Mouse (Mus musculus): ENCODE data around the gene Trp53i11. TPM values are rescaled to one million over a fixed set of nuclear protein-coding genes. Genes with fewer than 3 reads are reported as not detected.

The Trp53i11 gene
- total and polyA plus RNA-seq, 2 experiments from 2014 or later = 17.4 to 77.2 TPM

DNA sequence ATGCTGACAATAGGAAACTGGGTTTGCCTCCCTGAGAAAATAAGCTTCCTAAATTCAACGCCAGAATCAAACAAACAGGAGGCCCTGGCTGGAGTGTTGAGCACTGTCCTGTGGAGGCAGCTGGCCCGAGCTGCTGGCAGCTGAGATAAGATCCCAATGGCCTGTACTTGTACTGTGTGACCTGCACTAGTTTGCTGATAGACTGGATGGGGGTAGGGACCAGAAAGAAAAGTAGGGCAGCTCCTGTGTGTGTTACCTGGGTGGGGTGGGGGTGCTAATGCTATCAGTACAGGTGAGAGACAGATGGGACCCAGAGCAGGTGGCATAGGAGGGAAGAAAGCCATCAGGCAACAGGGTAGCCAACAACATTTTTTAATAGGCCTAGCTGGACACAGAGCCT lies 37.3 kb upstream of the Trp53i11 start:
- DNase-seq (ENCODE audit: low spot score) = no peak
- Histone ChIP-seq H3K36me3 (replicated peaks; ENCODE audit: control insufficient read depth, insufficient read depth, low read length) (no peaks in the 10 kb centered on the region), H3K4me3 (ENCODE audit: low read depth, low read length) (no peak overlapping the region), H3K27me3 (ENCODE audit: control insufficient read depth, insufficient read depth, low read length) (0 out of 2 replicates have a peak, but pooled peaks cover 3% of the 10 kb centered on the region), H3K9me3 (replicated peaks; ENCODE audit: control insufficient read depth, low read length) (no peaks in the 10 kb centered on the region), H3K4me1 (ENCODE audit: control insufficient read depth, insufficient read depth) (peaks cover 7% of the 10 kb centered on the region; the same call in 1 of the 2 replicates), H3K4me2 (ENCODE audit: low read depth, low read length) (no peak overlapping the region), H3K9ac (replicated peaks; ENCODE audit: low read depth, low read length) (no peak overlapping the region), H3K27ac (ENCODE audit: low read depth) (no peak overlapping the region)
- TF ChIP-seq EP300 (IDR thresholded peaks at IDR 0.05; ENCODE audit: low read depth) (no peak), CTCF (IDR thresholded peaks at IDR 0.05; ENCODE audit: low read depth) (no peak)
- no peak for ATAC-seq (ENCODE audit: insufficient read depth, low read depth)
- WGBS = 14% methylated on average over 2 of the region's 2 CpGs

DNA sequence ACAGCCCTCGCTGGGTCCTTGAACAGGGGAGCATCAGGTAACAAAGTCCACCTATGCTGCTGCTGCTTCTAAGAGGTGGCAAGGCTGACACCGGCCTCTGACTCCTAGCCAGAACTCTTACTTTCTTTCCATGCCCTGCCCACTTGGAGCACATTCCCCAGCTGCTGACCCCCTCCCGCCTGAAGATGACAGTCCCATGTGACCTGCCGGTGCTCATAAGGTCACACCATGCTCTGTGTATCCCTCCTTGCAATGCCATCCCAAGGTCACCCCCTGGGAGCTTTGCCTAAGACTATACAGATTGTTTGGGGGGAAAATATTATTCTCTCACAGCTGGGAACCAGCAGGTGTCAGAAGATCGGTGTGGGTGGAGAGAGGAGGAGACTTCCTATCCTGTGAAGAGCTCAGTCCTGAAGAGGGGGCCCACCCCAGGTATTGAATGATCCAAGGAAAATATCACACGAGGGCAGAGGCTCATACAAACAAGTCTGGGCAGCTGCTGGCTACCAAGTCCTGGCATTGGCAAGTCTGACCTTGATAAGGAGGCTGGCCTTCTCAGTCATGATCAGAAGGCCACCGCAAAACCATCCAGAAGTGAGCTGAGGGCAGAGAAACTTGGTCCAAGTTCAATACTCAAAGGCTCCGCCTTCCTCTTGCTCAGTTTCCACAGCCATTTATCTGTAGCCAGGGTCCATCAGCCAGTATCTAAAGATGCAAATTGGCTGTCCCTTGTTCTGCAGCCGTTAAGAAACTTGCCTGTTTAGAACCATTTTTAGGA lies 36.5 kb upstream of the Trp53i11 start:
- 54% methylated on average over 9 of the region's 9 CpGs for WGBS
- no peaks in the 10 kb centered on the region for H3K36me3 ChIP-seq (replicated peaks; ENCODE audit: control insufficient read depth, insufficient read depth, low read length)
- DNase-seq (ENCODE audit: low spot score) = no peak
- H3K27me3 ChIP-seq (ENCODE audit: control insufficient read depth, insufficient read depth, low read length) = 0 out of 2 replicates have a peak, but pooled peaks cover 3% of the 10 kb centered on the region
- no peak overlapping the region for H3K4me3 ChIP-seq (ENCODE audit: low read depth, low read length)
- peaks cover 7% of the 10 kb centered on the region; the same call in 1 of the 2 replicates for H3K4me1 ChIP-seq (ENCODE audit: control insufficient read depth, insufficient read depth)
- H3K9ac ChIP-seq (replicated peaks; ENCODE audit: low read depth, low read length) = no peak overlapping the region
- no peaks in the 10 kb centered on the region for H3K9me3 ChIP-seq (replicated peaks; ENCODE audit: control insufficient read depth, low read length)
- TF ChIP-seq CTCF (IDR thresholded peaks at IDR 0.05; ENCODE audit: low read depth) = no peak
- no peak for TF ChIP-seq EP300 (IDR thresholded peaks at IDR 0.05; ENCODE audit: low read depth)
- ATAC-seq (ENCODE audit: insufficient read depth, low read depth) = peak; percentile 49; the same call in 1 of the 2 replicates
- no peak overlapping the region for H3K27ac ChIP-seq (ENCODE audit: low read depth)
- H3K4me2 ChIP-seq (ENCODE audit: low read depth, low read length) = no peak overlapping the region

DNA sequence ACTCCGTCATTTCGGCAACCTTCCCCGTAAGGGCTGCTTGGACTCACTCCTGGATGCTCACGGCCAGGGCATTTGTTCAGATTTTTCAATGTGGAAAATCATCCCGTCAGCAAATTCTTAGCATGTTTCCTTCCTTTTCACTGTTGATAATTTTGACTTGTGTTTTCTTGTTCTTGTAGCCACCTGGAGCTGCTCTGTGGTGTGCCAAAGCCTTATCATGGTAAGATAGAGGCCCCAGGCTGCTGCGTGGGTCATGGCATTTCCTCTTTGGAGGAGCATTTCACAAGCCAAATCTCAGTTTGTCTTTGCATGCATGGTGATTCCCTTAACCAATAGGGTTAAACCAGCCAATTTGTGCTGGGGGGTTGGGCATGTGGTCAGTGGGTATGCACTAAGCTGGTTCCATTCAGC lies 35.2 kb upstream of the Trp53i11 start:
- no peak overlapping the region for H3K9ac ChIP-seq (replicated peaks; ENCODE audit: low read depth, low read length)
- no peak overlapping the region for H3K4me2 ChIP-seq (ENCODE audit: low read depth, low read length)
- H3K36me3 ChIP-seq (replicated peaks; ENCODE audit: control insufficient read depth, insufficient read depth, low read length) = no peaks in the 10 kb centered on the region
- 49% methylated on average over 6 of the region's 6 CpGs for WGBS
- no peak for DNase-seq (ENCODE audit: low spot score)
- H3K9me3 ChIP-seq (replicated peaks; ENCODE audit: control insufficient read depth, low read length) = no peaks in the 10 kb centered on the region
- H3K27ac ChIP-seq (ENCODE audit: low read depth) = no peak overlapping the region
- ATAC-seq (ENCODE audit: insufficient read depth, low read depth) = no peak
- TF ChIP-seq EP300 (IDR thresholded peaks at IDR 0.05; ENCODE audit: low read depth) = no peak
- TF ChIP-seq CTCF (IDR thresholded peaks at IDR 0.05; ENCODE audit: low read depth) = no peak
- peaks cover 7% of the 10 kb centered on the region; the same call in 1 of the 2 replicates for H3K4me1 ChIP-seq (ENCODE audit: control insufficient read depth, insufficient read depth)
- H3K27me3 ChIP-seq (ENCODE audit: control insufficient read depth, insufficient read depth, low read length) = 0 out of 2 replicates have a peak, but pooled peaks cover 3% of the 10 kb centered on the region
- no peak overlapping the region for H3K4me3 ChIP-seq (ENCODE audit: low read depth, low read length)

DNA sequence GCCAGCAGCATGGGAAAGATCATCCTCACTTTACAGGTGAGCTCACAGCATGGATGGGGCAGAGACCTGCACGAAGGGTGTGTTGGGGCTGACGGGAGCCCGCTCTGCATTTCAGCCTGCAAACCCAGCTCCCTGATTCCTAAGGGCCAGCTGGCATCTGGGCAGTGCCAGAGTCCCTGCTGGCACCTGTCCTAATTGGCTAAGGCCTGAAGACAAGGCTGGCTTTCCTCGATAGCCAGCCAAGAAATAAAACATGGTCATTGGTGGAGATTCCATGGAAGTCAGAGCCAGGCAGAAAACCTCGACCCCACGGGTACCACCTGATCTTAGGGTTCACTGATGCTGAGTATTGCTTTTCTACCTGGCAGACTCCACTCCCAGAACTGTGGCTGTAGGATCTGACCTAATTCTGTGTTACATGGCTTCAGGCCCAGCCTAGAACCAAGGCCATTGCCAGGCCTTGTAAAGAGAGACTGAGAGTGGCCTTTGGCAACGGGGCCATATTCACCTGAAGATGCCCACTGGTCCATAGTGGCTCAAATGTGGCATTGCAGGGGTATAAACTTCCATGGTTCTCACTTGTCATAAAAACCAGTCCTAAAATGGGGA lies 34.4 kb upstream of the Trp53i11 start:
- Histone ChIP-seq H3K4me2 (ENCODE audit: low read depth, low read length) (no peak overlapping the region), H3K4me3 (ENCODE audit: low read depth, low read length) (no peak overlapping the region), H3K36me3 (replicated peaks; ENCODE audit: control insufficient read depth, insufficient read depth, low read length) (no peaks in the 10 kb centered on the region), H3K4me1 (ENCODE audit: control insufficient read depth, insufficient read depth) (peaks cover 7% of the 10 kb centered on the region; the same call in 1 of the 2 replicates), H3K27ac (ENCODE audit: low read depth) (no peak overlapping the region), H3K9me3 (replicated peaks; ENCODE audit: control insufficient read depth, low read length) (no peaks in the 10 kb centered on the region), H3K27me3 (ENCODE audit: control insufficient read depth, insufficient read depth, low read length) (0 out of 2 replicates have a peak, but pooled peaks cover 3% of the 10 kb centered on the region), H3K9ac (replicated peaks; ENCODE audit: low read depth, low read length) (no peak overlapping the region)
- TF ChIP-seq EP300 (IDR thresholded peaks at IDR 0.05; ENCODE audit: low read depth) (no peak), CTCF (IDR thresholded peaks at IDR 0.05; ENCODE audit: low read depth) (no peak)
- DNase-seq (ENCODE audit: low spot score) = no peak
- ATAC-seq (ENCODE audit: insufficient read depth, low read depth) = no peak
- 78% methylated on average over 7 of the region's 7 CpGs for WGBS

DNA sequence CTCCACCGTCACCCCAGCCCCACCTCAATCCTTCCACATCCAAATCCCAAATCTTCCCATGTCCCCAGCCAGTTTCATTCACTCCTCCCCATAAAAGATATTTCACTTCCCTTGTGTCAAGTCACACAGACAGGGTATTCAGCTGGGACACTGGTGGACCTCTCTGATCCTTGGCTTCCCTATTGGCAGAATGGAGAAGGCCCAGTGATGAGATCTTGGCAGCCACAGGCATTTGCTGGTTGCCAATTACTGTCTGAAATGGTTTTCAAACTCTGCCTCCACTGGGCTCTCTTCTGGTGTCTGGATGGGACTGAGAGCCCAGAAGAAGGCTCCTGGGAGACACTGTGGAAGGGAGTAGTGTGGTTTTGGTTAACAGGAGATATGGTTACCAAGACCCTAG lies 33.5 kb upstream of the Trp53i11 start:
- Histone ChIP-seq H3K4me1 (ENCODE audit: control insufficient read depth, insufficient read depth) (peaks cover 7% of the 10 kb centered on the region; the same call in 1 of the 2 replicates), H3K36me3 (replicated peaks; ENCODE audit: control insufficient read depth, insufficient read depth, low read length) (no peaks in the 10 kb centered on the region), H3K27ac (ENCODE audit: low read depth) (no peak overlapping the region), H3K4me2 (ENCODE audit: low read depth, low read length) (no peak overlapping the region), H3K4me3 (ENCODE audit: low read depth, low read length) (no peak overlapping the region), H3K9ac (replicated peaks; ENCODE audit: low read depth, low read length) (no peak overlapping the region), H3K9me3 (replicated peaks; ENCODE audit: control insufficient read depth, low read length) (no peaks in the 10 kb centered on the region), H3K27me3 (ENCODE audit: control insufficient read depth, insufficient read depth, low read length) (0 out of 2 replicates have a peak, but pooled peaks cover 3% of the 10 kb centered on the region)
- ATAC-seq (ENCODE audit: insufficient read depth, low read depth) (no peak), DNase-seq (ENCODE audit: low spot score) (no peak)
- WGBS = 85% methylated on average over 1 of the region's 1 CpGs
- TF ChIP-seq EP300 (IDR thresholded peaks at IDR 0.05; ENCODE audit: low read depth) (no peak), CTCF (IDR thresholded peaks at IDR 0.05; ENCODE audit: low read depth) (no peak)

All from heart, postnatal 0 days (tissue).